ENCODE assay signal across 16 mouse cellular contexts in the genomic region with DNA sequence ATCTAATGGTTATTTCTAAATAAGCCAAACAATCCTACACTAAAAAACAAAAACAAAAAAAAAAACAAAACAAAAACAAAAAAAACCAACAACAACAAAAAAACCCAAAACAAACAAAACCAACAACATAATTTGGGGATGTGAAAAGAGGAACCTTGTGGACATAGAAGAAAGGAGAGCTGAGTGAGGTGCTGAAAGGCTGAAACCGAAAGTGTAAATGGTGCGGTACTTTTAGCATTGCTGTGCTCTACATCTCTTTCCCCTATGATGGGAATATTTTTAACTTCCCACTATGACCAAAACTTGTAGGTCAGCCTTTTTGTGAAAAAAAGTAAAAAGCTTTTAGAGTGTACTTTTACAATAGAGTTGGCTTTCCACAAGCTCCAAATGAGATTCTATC.
"Had no signal": no experiment of that assay in that cellular context is flagged by ENCODE, and none has a peak within 500 bp of the region (broad histone marks: within the 10 kb centered on the region; RNA-seq: fewer than 3 reads in every experiment).

No protein-coding gene starts in this region.

- H3K4me1 ChIP-seq: liver, embryonic 12.5 days; lung, embryonic 15.5 days; midbrain, embryonic 15.5 days; neural tube, embryonic 13.5 days had no signal

- H3K36me3 ChIP-seq: limb, embryonic 10.5 days; liver, embryonic 12.5 days; lung, embryonic 15.5 days; midbrain, embryonic 10.5 days; midbrain, embryonic 15.5 days; neural tube, embryonic 13.5 days had no signal

- H3K27me3 ChIP-seq: liver, embryonic 12.5 days; lung, embryonic 15.5 days; midbrain, embryonic 15.5 days; neural tube, embryonic 13.5 days had no signal

- DNase-seq: kidney, adult 8-10 months; kidney, postnatal 36 days; lung, postnatal 14 days; right cerebral cortex, postnatal 14 days; thymus, adult 18-20 months; thymus, postnatal 14 days had no signal

- H3K27ac ChIP-seq: kidney, postnatal 0 days; left cerebral cortex, adult 2 months; limb, embryonic 10.5 days; liver, embryonic 12.5 days; lung, embryonic 15.5 days; macrophage; midbrain, embryonic 10.5 days; midbrain, embryonic 15.5 days; neural tube, embryonic 13.5 days had no signal

- H3K9ac ChIP-seq: liver, embryonic 12.5 days; lung, embryonic 15.5 days; midbrain, embryonic 15.5 days; neural tube, embryonic 13.5 days had no signal

- H3K4me2 ChIP-seq: liver, embryonic 12.5 days; lung, embryonic 15.5 days; midbrain, embryonic 15.5 days; neural tube, embryonic 13.5 days had no signal

- H3K9me3 ChIP-seq: limb, embryonic 10.5 days; liver, embryonic 12.5 days; lung, embryonic 15.5 days; midbrain, embryonic 10.5 days; midbrain, embryonic 15.5 days; neural tube, embryonic 13.5 days had no signal

- H3K4me3 ChIP-seq: left cerebral cortex, adult 2 months; limb, embryonic 10.5 days; liver, embryonic 12.5 days; lung, embryonic 15.5 days; midbrain, embryonic 10.5 days; midbrain, embryonic 15.5 days; neural tube, embryonic 13.5 days had no signal

- ATAC-seq: intestine, postnatal 0 days; liver, embryonic 12.5 days; midbrain, embryonic 15.5 days had no signal
